Mouse (Mus musculus) layer of hippocampus, postnatal 25 days (tissue): ENCODE data around the gene Arl10. TPM values are rescaled to one million over a fixed set of nuclear protein-coding genes. Genes with fewer than 3 reads are reported as not detected.
"Not testable (repeated sequence)": the region's sequence is repeated elsewhere in the genome, so short reads cannot be mapped to it uniquely, and the experiment has no call there.

Experiments
- DNase-seq, 2 experiments: peaks; one replicate each; pipeline ENCODE4 v3.0.0; 2022; ENCODE audit warnings: mixed read lengths in 2 of 2, low spot score in 1 of 2; ENCODE audit errors: extremely low spot score in 1 of 2
- microRNA-seq, 2 experiments: library from miRNA; unstranded; fragments of <30 nt; microRNA quantifications; one replicate each; pipeline ENCODE4 v1.2.0; 2021
- total RNA-seq, 2 experiments: library from RNA; stranded (reverse); gene quantifications; 2 replicates each; pipeline ENCODE4 v1.2.3; 2021

Gene Arl10
- total RNA-seq, 2 experiments from 2014 or later, result 33.3 to 33.7 TPM

DNA sequence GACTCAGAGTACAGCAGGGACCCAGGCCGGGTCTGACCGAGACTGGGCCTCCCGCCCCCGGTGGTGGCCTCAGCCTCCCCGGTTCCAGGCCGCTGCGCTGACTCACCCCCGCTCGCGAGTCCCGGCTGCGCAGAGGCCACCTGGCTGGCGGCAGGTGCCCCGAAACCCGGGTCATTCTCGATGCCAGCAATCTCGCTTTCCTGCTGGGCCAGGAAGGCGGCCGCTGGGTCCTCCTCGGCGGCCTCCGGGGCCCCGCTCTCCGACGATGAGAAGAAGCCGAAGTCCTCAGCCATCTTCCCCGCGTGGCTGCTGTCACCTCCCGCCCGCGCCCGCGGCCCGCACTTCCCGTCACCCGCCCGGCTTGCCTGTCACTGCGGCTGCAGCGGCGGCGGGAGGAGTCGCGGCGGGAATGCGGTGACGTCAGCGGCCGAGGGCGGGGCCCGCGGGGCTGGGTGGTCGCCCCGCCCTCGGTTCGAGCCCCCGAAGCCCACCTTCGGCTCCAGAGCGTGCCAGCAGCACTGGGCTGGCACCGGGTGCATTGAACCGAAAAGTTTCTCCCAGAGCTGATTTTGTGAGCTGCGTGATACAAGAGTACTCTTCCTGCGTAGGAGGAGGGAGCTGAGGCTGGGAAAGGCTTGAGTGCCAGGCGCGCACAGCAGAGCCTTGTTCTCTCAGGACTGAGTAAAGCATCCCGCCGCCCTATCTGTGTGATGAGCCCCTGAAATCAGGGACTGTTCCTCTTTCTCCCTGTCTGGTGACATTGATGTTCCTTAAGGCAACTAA is 36.3 kb downstream of the Arl10 start, which contains the start of gene Cltb:
Gene Cltb, minus strand, starts transcription at position 373 of the 783 bp plus-strand sequence.
- DNase-seq, result peak; percentile 92 to 95

DNA sequence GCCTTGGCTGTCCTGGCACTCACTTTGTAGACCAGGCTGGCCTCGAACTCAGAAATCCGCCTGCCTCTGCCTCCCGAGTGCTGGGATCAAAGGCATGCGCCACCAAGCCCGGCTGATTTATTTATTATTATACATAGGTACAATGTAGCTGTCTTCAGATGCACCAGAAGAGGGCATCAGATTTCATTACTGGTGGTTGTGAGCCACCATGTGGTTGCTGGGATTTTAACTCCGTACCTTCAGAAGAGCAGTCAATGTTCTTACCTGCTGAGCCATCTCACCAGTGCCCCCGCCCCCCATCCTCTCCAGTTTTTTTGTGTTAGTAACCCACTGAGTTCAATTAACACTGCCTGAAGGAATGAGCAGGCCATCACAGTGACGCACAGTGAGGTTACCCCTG is 38.3 kb downstream of the Arl10 start:
- DNase-seq, result not testable (repeated sequence)

DNA sequence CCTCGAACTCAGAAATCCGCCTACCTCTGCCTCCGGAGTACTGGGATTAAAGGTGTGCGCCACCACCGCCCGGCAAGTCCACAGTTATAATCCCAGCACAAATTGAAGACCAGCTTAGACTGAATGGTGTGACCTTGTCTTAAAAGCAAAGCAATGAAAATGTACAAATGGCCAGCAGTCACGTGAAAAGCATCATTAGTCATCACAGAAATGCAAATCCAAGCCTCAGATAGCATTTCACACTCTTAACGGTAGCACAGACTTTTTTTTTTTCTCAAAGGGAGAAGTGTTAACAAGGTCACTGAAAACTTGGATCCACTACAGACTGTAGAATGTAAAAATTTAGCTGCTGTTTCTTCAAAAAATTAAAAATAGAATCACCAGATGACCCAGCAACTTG is 41.5 kb downstream of the Arl10 start:
- no peak for DNase-seq

DNA sequence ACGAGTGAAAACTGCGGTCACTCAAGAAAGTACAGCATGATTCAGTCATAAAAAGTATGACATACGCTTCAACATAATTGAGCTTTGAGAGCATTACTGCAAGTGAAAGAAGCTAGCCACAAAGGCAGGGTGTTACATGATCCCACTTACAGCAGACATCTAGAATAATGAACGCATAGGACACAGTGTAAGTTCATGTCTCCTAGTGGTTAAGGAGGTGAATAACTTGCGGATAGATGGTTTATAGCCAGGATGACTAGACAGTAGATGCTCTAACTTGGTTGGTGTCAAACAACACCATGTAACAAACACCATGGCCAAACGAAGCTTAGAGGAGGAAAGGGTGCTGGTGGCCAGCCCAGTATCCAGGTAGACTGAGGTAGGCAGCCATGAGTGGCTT is 42.2 kb downstream of the Arl10 start:
- no peak for DNase-seq

DNA sequence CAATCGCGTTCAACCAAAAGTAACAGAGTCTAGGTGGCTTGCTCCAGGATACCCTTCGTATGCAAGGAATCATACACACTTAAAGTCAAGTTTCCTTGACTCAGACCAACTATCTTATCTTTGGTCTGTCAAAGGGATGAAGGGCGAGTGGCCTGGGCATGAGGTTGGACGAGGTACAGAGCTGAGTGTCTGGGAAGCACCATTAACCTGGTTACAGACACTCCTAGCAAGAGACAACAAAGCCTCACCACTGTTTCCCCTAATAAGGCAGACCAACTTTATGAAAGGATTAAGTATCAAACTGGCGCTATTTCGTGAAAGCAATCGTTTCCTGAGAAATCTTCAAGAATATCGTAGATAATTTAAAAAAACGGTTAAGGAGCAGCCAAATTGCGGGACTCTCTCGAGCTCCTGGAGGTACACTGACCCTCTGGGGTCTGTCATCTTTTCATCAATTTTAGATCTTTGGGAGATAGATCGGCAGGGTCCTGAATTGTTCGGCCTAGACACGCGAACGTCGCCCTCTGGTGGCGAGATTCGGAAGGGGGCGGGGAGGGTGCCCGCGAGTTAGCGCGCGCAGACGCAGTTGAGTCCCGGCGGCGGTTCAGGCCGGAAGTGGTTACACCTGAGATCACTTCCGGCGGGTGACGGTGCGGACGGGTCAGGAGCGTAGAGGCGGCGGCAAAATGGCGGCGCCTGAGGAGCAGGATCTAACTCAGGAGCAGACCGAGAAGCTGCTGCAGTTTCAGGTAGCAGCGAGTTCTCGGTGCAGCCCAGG is 46.5 kb downstream of the Arl10 start, which contains the start of gene Faf2:
Gene Faf2, plus strand, starts transcription at position 630 of the 778 bp plus-strand sequence.
- peak; percentile 99 to 100 for DNase-seq

DNA sequence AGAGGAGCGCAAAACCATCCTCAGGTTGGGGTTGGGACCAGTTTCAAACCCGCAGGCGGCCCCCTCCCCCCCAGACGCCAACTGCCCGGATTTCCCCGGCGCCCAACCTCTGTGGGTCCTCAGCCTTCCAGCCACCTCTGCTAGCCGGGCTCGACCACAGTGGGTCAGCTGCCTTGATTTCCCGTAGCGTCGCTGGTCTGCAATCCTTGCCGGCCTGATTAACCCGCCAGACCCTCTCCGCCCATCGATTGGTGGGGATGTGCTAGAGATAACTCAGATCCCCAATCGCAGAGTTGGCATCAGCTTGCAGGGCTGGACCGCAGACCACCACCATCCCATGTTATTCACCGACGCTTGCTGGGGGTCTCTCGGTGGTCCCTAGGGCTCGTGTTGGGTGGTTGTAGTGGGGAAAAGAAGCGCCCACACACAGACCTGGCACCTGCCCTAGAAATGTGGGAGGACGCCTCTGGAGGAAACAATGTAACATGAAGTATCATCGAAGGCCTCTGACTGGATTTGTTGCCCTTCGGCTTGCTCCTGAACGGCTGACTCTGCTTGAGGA is 47.2 kb downstream of the Arl10 start:
- DNase-seq, result no peak

DNA sequence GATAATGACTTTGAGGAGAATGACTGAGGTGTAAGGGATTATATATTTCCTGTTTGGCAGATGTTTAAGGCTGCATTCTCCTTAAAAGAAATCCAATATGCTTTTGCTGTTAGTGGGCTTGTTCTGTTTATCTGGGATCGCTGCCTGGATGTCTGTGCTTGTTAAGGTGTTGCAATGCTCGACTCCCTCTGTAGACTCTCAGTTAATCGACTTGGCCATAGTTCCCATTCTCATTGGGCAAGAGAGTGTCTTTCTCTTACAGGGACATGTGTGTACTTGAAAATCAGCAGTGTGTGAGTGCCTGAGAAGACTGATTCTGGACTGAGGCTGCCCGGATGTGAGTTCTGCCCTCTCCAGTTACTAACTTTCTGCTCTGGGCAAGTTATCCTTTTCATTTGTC is 54.3 kb downstream of the Arl10 start:
- no peak for DNase-seq

Small RNA genes within 50 kb of the gene (microRNA-seq; reads per million reads assigned to microRNA genes)
- gene Gm24195, result 0 reads per million in 2 experiments

Other genes starting within 250 kb of the Arl10 start
- 100 to 1,000 TPM; 867 to 943 TPM for gene Cplx2, start 203.7 kb upstream of the Arl10 start, total RNA-seq
- 10 to 100 TPM; 39.4 to 40.0 TPM for gene Thoc3, start 106.2 kb upstream of the Arl10 start, total RNA-seq
- 10 to 100 TPM; 14.2 to 16.7 TPM for gene Simc1, start 71.2 kb upstream of the Arl10 start, total RNA-seq
- 100 to 1,000 TPM; 151 to 172 TPM for gene 4833439L19Rik, start 9.6 kb upstream of the Arl10 start, total RNA-seq
- gene Nop16, start 15.1 kb downstream of the Arl10 start, total RNA-seq, result 10 to 100 TPM; 25.7 to 27.5 TPM
- 100 to 1,000 TPM; 183 to 199 TPM for gene Higd2a, start 15.2 kb downstream of the Arl10 start, total RNA-seq
- gene Cltb, start 36.3 kb downstream of the Arl10 start, total RNA-seq, result 100 to 1,000 TPM; 269 to 294 TPM
- 10 to 100 TPM; 56.1 to 57.6 TPM for gene Faf2, start 46.8 kb downstream of the Arl10 start, total RNA-seq
- gene Rnf44, start 118.9 kb downstream of the Arl10 start, total RNA-seq, result 100 to 1,000 TPM; 139 to 158 TPM
- under 1 TPM; 0.25 to 0.31 TPM for gene Cdhr2, start 126.4 kb downstream of the Arl10 start, total RNA-seq
- gene Gprin1, start 174.9 kb downstream of the Arl10 start, total RNA-seq, result 100 to 1,000 TPM; 149 to 152 TPM
- 100 to 1,000 TPM; 652 to 677 TPM for gene Sncb, start 191.6 kb downstream of the Arl10 start, total RNA-seq
- not detected for gene Eif4e1b, start 209.0 kb downstream of the Arl10 start, total RNA-seq
- gene Tspan17, start 214.4 kb downstream of the Arl10 start, total RNA-seq, result 100 to 1,000 TPM in 1 of 2 experiments, 10 to 100 TPM in 1; 97.2 to 104 TPM